Mouse (Mus musculus) urinary bladder, adult 18-20 months (tissue): ENCODE measurements around the gene Ccdc171.

Experiments used
- DNase-seq, 2 experiments: peaks; one replicate each; pipeline ENCODE4 v3.0.0; 2022; ENCODE audit warnings: low spot score in 2 of 2, mixed read lengths in 2 of 2

The Ccdc171 gene

DNA sequence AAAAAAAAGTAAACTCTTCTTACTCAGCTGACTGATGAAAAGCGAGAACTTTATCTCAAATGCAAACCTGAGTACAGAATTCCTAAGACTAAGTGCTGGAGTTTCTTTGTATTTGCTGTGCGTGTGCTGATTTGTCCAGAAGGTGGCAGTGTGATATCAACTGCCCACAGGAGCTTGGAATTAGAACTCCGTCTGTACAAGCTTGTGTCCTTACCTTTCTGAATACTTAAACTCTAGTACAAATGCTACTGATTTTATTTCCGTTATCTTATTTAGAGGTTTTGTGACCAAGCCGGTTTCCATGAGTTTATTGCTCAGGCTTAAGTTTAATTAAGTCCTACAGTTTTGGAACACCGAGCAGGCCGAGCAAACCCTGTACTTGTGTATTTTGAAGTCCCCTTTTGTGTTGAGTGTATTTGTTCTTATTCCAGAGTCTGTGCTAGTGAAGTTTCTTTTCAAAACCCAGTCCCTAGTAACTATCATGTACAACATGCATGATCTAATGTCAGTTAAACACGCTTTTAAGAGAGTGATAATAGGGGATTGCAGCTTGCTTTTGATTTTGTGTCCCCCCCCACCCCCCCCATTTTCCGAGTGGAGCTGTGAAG is 269.1 kb downstream of the Ccdc171 start:
- peak in 1 of 2 experiments; percentile 3 for DNase-seq

DNA sequence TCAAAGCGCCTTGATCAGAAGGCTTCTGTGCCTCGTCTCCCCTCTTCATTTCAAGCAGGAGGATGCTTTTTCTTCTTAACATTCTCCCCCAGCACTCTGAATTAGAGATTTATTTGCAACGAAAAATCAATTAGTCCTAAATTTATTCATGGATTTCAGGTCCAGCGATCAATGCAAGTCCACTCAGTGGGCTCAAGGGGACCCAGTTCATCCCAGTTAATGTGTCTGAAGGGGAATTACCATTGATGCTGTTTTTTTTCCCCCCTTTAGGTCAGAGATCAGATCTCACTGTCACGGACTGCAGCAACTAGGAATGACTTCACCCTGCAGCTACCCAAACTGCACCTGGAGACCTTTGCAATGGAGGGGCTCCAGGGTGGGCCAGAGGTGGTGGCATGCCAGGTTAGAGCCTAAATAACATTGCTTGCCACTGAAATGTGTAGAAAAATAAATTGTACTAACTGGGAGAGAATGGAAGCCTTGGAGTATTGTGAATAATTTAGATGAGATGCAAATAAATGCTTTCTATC is 269.6 kb downstream of the Ccdc171 start:
- DNase-seq: no peak

DNA sequence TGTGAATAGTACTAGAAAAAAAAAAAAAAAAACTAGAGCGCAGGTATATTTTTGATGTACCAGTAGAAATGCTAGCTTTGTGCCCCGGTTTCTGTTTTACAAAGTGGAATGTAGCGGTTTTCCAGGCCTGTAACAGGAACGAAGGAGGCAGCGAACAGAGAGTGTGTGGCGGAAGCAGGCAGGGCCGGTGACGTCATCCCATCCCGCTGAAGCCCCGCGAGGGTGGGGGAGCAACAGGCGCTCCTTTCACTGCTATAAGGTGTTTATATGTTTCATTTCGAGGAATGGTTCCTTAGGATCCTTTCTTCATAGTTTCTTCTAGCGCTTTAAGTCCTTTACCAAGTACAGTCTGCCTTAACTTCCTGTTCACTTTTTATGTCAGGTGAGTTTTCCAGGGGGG is 272.6 kb downstream of the Ccdc171 start:
- DNase-seq: no peak

DNA sequence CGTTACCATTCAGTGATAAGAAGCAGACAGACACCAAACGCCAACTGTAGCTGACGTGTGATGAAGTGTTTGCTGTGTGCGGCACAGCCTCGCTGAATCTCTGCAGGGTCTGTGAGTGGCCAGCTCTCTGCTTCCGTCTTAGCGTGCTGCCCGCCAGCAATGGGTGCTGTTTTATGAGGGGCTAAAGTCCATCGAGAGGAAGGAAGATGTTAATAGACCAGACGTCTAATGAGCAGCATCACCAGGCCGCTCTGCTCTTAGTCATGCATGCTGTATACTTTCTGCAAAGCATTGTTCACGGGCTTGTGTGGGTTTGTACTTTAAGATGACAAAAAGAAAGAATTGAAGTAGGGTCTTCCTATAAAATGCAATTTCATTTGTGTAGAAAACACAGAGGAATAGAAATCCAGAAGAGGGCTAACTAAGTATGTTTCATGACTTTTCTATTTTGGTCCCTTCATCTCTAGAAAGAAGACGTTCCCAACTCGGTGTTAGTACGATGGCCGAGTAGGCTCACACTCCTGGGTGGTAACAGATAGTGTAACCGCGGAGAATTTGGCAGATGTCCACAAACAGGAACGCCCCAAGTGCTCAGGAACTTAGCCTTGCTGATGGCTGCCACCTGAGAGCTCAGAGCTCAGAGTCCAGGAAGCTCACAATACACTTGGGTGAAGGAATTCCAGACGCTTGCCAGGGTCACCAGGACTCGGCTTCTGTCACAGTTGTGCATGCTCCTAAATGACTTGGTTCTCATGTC is 273.5 kb downstream of the Ccdc171 start:
- DNase-seq: no peak

DNA sequence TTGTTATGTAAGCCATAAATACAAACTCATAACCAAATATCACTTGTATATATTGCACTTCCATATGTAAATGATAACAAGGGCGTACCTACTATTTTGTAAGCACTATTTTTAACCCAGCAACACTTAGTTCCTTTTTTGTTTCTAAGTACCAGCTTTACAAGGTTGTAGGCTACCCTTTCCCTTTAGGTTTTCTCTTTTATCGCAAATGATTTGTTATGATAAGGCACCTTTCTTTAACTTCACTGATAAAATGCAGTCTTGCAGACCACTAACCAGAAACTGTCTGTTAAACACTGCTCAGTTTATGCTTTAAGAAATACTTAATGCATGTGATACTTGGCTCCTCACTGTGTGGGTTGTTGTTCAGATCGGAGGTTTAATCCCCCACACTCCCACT is 275.1 kb downstream of the Ccdc171 start:
- no peak for DNase-seq

DNA sequence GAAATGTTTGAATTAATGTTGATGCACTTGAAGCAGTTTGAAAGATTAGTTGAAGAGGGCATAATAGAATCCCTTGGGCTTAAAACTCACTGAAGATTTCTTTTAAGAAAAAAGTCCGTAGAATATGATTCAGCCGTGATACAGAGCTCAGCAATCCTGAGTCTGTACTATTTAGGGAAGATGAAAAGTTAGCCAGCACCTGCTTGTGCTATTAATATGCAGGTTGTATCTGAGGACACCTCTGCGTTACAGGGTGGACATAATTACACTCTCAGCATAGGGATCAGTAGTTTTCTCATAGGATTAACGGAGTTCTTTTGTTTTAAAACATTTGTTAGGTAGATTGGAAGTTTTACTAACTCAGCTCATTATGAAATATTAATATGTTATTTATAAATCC is 291.6 kb downstream of the Ccdc171 start:
- DNase-seq: no peak

DNA sequence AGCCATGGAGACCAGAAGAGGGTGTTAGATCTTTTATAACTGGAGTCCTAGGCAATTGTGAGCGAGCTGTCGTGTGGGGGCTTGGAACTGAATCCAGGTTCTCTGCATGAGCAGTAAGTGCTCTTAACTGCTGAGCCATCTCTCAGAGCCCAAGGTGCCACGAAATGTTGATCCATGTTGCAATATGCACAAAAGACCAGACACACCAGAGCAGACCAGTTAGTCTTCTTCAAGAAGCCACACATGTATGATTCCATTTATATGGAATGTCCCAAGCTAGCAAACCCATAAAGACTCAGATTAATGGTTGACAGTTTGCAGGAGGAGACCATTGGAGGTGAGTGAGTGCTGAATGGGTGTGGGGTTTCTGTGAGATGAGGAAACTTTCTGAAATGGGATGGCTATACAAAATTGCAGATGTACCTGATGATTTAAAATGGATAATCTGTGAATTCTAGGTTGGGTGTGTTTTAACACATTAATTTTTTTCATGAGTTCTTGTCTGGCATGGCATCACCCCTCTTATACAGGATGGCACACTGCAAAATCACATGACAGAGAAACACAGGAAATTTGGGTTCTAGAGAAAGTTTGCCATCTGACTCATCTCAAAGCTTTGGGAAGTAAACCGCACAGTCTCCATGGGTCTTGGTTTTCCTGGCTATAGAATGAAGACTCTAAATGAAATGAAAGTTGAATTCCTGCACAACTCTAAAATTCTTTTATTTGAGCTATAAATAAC is 304.5 kb downstream of the Ccdc171 start:
- DNase-seq: no peak

DNA sequence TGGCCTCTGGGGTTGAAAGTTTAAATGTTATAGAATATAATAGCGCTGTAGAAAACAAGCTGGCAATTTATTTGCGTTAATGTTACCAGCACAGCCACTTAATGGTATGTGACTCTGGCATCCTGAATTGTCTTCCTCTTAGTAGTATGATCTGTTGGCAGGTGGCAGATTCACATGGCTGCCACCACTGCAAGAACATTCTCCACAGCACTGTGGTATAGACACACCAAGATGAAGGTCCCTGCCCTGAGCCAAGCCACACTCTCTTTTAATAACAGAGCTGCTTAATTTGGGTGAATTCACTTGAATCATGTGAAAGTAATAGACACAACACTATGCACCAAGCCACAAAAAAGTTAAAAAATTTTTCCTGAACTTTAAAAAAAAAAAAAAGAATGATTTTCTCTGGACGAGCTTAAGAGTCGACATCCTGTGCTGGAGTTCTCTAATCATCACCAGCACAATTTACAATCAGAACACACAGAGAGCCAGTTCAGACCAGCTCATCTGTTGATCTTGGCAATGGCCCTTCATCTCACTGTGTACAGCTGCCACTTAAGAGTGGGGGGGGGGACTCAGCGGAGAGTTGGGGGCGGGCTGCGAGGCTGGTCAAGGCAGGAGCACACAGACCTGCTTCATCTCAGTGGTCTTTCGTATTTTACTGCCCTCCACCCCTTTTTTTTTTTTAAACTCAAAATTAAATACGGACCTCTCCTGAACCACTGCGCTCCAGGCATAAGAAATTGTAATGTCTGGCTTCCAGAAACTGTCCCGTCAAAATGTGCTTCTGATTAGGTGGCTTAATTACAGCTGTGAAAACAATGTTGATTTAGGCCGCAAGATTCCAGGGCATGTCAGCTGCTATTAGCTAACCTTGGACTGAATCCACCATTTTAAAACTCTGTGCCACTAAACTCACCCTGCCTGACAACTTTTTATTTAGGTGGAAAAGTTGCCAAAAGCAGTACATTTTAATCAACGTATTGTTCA is 305.8 kb downstream of the Ccdc171 start:
- DNase-seq: no peak

DNA sequence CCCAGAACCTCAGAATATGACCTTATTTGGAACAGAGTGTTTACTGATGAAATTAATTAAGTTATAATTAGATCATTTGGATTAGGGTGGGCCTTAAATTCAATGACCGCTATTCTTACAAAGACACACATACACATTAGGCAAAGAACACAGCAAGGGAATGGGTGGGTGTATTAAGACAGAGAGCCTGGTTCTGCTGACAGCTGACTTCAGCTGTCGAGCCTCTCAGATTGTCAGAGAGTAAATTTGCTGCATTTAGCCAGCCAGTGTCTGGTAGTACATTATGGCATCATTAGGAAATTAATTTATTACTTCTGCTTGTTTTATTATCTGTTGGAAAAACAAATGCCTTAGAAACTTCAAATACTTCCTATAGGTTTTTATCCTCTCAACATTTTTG is 313.7 kb downstream of the Ccdc171 start:
- DNase-seq: no peak

DNA sequence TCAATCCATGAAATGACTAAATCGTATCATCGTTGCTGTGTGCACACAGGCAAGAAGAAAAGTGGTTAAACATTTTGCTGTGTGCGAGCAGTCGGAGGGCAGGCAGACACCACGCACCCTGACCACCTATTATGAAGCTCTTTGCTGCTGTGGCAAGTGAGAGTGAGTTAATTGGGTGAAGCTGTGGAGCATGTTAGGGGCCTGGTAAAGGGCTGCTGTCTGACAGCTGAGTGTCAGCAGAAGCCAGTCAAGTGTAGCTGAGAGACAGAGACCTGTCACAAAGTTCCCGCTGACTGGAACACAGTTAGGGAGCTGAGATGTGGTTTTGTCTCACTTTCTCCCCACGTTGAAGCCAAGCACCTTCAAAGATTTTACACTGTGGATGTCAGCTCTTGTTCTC is 321.0 kb downstream of the Ccdc171 start:
- no peak for DNase-seq

DNA sequence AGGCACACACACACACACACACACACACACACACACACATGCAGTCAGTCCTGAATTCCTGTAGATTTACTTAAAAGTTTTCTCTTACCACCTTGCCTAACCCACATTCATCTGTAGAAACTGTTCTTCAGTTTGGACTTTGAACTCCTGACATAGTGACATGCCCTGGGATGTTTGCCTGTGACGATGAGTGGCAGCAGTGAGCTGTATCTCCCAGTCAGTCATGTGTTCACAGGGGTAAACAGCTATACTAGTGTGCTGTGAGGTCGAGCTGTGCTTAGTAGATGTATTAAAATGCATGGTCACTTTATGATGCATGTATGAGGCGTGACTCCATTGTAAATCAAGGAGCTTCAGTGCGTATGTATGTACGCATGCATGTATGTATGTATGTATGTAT is 328.5 kb downstream of the Ccdc171 start:
- DNase-seq: no peak

DNA sequence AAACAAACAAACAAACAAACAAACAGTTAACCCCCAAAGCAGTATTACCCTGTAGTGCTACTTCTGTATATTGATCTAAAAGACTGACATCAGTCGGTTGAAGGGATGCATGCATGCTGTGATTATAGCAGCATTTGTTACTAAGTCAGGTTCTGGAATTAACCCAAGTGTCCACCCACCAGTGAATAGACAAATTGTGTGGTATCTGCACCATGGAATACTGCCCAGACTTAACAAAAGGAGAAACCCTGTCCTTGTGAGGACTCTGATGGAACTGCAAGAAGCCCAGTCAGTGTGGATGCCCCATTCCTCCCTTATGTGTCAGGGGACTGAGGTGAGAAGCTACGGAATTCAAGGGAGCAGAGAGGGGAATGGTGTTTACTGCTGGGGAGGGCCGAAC is 336.4 kb downstream of the Ccdc171 start:
- no peak for DNase-seq

DNA sequence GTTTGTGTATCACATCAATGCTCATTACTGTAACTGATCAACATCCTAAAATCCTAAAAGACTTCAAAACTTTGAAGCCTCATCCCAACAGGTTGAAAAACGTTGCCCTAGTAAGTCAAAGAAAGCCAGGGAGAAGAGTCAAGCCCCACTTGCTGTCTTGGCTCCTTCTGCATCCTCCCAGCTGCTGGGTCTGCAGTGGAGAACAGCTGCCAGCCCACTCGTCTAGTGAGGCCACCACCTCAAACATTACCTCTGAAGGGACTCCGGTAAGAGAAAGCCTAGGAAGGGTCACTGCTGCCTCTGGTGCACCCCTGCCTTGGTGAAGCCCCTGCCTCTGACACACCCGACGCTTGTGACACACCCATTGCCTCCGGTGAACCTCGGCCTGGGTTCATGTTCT is 336.9 kb downstream of the Ccdc171 start:
- DNase-seq: no peak

DNA sequence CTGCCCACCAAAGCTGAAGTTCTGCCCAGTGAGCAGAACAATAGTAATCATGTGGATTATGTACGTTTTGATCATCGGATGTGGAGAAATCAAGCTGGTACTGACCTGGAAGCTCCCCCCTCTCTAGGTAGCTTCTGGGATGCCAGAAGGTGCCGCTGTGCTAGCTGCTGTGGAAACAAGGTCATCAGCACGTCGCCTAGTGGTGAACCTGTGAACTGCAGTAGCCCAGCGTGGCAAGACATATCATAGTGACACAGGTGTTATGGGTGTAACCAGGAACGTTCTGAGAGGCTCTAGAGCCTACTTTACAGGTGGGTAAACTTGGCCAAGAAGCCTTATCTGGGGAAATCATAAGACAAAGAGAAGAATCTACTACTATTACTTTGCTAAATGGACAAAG is 351.3 kb downstream of the Ccdc171 start:
- no peak for DNase-seq

DNA sequence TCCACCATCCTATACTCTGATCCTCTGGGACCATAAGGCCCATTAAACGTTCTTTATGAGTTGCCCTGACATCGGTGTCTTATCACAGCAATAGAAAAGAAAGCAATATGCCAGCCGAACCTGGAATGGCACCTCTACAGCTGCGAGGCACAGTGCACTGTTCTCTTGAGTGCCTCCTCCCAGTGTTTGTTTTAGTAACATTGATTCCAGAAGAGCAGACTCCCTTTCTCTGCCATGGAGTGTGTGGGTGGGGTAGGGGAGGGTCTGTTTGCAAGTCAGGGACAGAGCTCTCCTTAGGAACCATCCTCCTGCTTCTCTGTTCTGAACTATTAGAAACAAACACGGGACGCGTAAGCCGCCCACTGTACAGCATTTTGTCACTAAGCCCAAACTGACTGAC is 352.9 kb downstream of the Ccdc171 start:
- no peak for DNase-seq

DNA sequence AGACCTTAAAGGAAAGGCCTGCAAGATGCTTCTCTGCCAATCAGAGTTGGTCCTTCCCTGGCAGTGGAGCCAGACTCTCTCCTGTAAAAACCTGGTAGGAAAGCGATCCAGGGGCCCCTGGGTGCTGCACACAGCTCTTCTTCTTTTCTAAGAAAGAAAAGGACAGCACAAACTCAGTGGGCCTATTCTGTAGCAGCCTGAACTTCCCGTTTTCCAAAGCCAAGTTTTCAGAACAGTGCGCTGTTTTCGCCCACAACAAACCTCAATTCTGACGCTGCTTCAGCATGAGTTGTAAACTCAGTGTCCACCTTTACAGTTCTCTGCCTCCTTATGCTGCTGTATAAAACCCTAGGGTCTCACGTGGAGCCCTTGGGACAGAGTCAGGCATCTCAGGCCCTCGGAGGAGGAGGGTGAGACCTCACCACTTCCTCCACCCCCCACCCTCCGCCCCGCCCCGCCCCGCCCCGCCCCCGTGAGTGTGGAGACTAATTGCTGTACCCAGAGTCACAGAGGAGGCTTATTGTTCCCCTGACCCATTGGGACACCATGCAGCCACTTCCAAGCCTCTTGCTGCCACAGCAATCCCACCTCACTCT is 363.2 kb downstream of the Ccdc171 start:
- DNase-seq: no peak

DNA sequence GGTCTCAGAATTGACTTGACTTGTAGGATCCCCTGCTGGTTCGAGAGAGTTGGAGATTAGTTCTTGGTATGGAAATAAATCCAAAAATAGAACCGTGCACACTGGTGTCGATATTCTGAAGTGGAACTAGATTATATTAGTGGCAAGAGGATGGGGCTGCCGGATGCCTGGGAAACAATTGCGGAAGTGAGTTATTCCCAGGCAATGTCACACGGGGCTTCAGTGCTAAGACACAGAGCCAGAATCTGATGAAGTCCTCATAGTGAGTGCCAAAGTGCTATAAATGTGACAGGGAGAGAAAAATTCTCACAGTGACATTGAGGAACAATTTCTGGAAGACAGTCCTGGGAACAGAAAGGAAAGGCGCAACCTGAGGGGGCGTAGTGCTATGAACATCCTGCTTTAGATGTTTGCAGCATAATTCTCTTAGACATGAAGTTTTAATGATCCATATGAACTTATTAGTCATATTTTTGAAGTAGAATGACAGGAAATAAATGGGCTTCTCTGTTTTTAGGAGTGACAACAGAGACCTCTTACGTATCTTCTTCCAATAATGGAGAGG is 376.8 kb downstream of the Ccdc171 start:
- no peak for DNase-seq
